Mouse (Mus musculus) small intestine, adult 2 months (tissue): ENCODE data around the gene Fbxl12.

Experiments used
- CTCF ChIP-seq: fragments of 200-500 bp; IDR thresholded peaks from 2 replicates; pipeline ENCODE4 v1.5.1; 2012; ENCODE audit warnings: low read depth, mild to moderate bottlenecking, control low read depth, inconsistent platforms, low read length, moderate library complexity, mixed read lengths; ENCODE audit not compliant: insufficient replicate concordance, insufficient read length; ENCODE audit errors: extremely low read depth
- POLR2A ChIP-seq: fragments of 200-500 bp; IDR thresholded peaks from 2 replicates; pipeline ENCODE4 v1.6.1; 2012; ENCODE audit warnings: low read depth, mild to moderate bottlenecking, control low read depth, inconsistent platforms, low read length, moderate library complexity

- TF ChIP-seq CTCF (no peak), POLR2A (no peak)
These were observed 45.3 kb upstream of the Fbxl12 start for GRCm38 (mm10) chr9:20689913-20690312.
